27 mouse cellular contexts compared by ENCODE assay signal in the genomic region with DNA sequence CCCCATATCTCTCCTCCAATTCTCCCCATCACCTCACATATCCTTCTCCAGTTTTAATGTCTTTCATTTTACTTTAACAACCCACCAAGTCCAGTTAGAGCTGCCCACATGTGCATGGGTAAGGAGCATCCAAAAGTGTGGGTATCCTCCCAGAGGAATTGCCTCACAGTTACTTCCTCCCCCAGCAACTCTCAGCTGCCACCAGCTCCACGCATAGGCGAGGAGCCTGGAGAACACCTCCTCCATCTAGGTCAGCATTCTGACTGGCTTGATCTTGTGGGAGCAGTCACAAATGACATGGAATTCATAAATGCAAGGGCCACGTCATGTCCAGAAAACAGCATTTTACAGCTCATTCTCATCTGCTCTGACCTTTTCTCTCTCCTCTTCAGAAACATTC.
DNase-seq lines count a peak whose midpoint lies in the region; ATAC-seq and TF ChIP-seq lines count a peak whose summit lies in the region.
"Had no signal": no experiment of that assay in that cellular context is flagged by ENCODE, and none has a peak within 500 bp of the region (broad histone marks: within the 10 kb centered on the region; RNA-seq: fewer than 3 reads in every experiment).

No protein-coding gene starts in this region.

- DNase-seq in frontal cortex, postnatal 14 days (ENCODE audit: low spot score in 2 of 2): no peak
- no peak for DNase-seq in left cerebral cortex, adult 2 months (ENCODE audit: extremely low spot score in 1 of 2, low spot score in 2 of 2)
- no peak for DNase-seq in left cerebral cortex, postnatal 4 days
- DNase-seq in right cerebral cortex, adult 18-20 months: peak; percentile 47
- no peak for DNase-seq in right cerebral cortex, postnatal 25 days
- DNase-seq: adrenal gland, adult 8-10 months; adrenal gland, postnatal 14 days; adrenal gland, postnatal 36 days; B cell, adult 2 months; cerebellum, adult 11 months; cerebellum, adult 18-20 months; cerebellum, adult 8-10 months; cerebellum, adult 9-11 months; cerebellum, postnatal 14 days; cerebellum, postnatal 36 days; embryo, embryonic 11 days had no signal

- intact Hi-C loops in left cerebral cortex, adult 2 months (cut with DNase I): no loop called here
- intact Hi-C loops in left cerebral cortex, postnatal 4 days (cut with DNase I): no loop called here

- ATAC-seq in frontal cortex, adult (ENCODE audit: low TSS enrichment): peak; percentile 97
- ATAC-seq: activated CD4-positive, CD25-positive, alpha-beta regulatory T cell, adult 4 months; CD4-positive, CD25-positive, alpha-beta regulatory T cell, adult 4 months; forebrain, embryonic 14.5 days; forebrain, embryonic 16.5 days; Patski had no signal

- no peak for TF ChIP-seq CTCF in left cerebral cortex, adult 2 months (IDR thresholded peaks at IDR 0.05)

- H3K27ac ChIP-seq in left cerebral cortex, adult 2 months: 0 out of 2 replicates have a peak overlapping the region, but pooled peaks have one; percentile 8
- H3K27ac ChIP-seq: embryonic facial prominence, embryonic 15.5 days; forebrain, embryonic 10.5 days; forebrain, embryonic 12.5 days had no signal

- no peak overlapping the region for H3K4me3 ChIP-seq in left cerebral cortex, adult 2 months
- H3K4me3 ChIP-seq: embryonic facial prominence, embryonic 13.5 days; embryonic facial prominence, embryonic 15.5 days; erythroblast, embryonic 14.5 days; forebrain, embryonic 10.5 days; forebrain, embryonic 12.5 days had no signal
